Mouse (Mus musculus) limb, embryonic 10.5 days (tissue): ENCODE measurements around the gene Tada2b. TPM values are rescaled to one million over a fixed set of nuclear protein-coding genes. Genes with fewer than 3 reads are reported as not detected.

Experiments
- DNase-seq: peaks from one replicate; pipeline ENCODE4 v3.0.0-alpha.2; 2017; ENCODE audit warnings: low spot score
- H3K27ac ChIP-seq: fragments of 300-500 bp; sonication (generic); 2 replicates; pipeline ENCODE4 v1.5.1; 2016; ENCODE audit warnings: mild to moderate bottlenecking
- H3K27me3 ChIP-seq: fragments of 300-500 bp; sonication (generic); 2 replicates; pipeline ENCODE4 v1.6.1; 2016; ENCODE audit warnings: low read depth, mild to moderate bottlenecking; ENCODE audit not compliant: poor library complexity, severe bottlenecking
- H3K36me3 ChIP-seq: fragments of 300-500 bp; sonication (generic); 2 replicates; pipeline ENCODE4 v1.6.1; 2016; ENCODE audit warnings: mild to moderate bottlenecking, moderate library complexity
- H3K4me1 ChIP-seq: fragments of 300-500 bp; sonication (generic); 2 replicates; pipeline ENCODE4 v1.6.1; 2016
- H3K4me3 ChIP-seq: fragments of 300-500 bp; sonication (generic); 2 replicates; pipeline ENCODE4 v1.5.1; 2016; ENCODE audit warnings: mild to moderate bottlenecking, moderate library complexity
- H3K9me3 ChIP-seq: fragments of 300-500 bp; sonication (generic); replicated peaks from 2 replicates; pipeline ENCODE4 v1.6.1; 2016; ENCODE audit warnings: mild to moderate bottlenecking
- WGBS: fragments of 180-500 bp; shearing (Covaris S2); methylation state at CpG from one replicate; pipeline ENCODE4 v1.1.7; 2016; 5-methylcytosine and 5-hydroxymethylcytosine counted together
- polyA plus RNA-seq: library from polyadenylated mRNA; unstranded; fragments of >200 nt; fragmentation: Nextera tagmentation; extraction: Ambion mirVana; gene quantifications from 2 replicates; pipeline ENCODE4 v1.2.1, GENCODE M21; 2016

The Tada2b gene
- polyA plus RNA-seq, 1 experiment from 2014 or later, result 1.4 TPM

- Histone ChIP-seq H3K27ac (no peak overlapping the region), H3K4me3 (no peak overlapping the region), H3K9me3 (no peaks in the 10 kb centered on the region), H3K27me3 (0 out of 2 replicates have a peak, but pooled peaks cover 3% of the 10 kb centered on the region), H3K4me1 (peaks cover 22% of the 10 kb centered on the region), H3K36me3 (no peaks in the 10 kb centered on the region)
- no peak for DNase-seq
- WGBS, result 74% methylated on average over 10 of the region's 10 CpGs
Observed at GRCm38 (mm10) chr5:36451872-36452389, 32.2 kb downstream of the Tada2b start.

DNA sequence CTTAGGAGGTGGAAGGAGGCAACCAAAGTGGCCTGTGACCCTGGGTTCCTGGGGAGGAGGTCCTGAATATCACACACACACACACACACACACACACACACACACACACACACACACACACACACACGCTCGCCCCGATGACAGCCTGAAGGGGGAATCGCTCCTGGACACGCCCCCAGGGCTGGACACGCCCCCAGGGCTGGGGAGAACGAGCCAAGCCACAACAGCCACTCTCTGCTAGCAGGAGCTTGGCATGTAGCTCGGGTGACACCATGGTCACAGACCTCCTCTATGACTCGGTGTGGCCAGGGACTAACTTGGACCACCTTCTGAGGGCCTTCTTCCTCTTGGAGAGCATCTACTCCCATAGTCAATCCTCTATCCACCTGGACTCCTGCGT is 33.0 kb downstream of the Tada2b start:
- no peak overlapping the region for H3K4me3 ChIP-seq
- H3K36me3 ChIP-seq, result no peaks in the 10 kb centered on the region
- peaks cover 4% of the 10 kb centered on the region for H3K27me3 ChIP-seq
- H3K4me1 ChIP-seq, result peaks cover 22% of the 10 kb centered on the region
- no peaks in the 10 kb centered on the region for H3K9me3 ChIP-seq
- WGBS, result 26% methylated on average over 7 of the region's 10 CpGs
- no peak for DNase-seq
- H3K27ac ChIP-seq, result no peak overlapping the region

DNA sequence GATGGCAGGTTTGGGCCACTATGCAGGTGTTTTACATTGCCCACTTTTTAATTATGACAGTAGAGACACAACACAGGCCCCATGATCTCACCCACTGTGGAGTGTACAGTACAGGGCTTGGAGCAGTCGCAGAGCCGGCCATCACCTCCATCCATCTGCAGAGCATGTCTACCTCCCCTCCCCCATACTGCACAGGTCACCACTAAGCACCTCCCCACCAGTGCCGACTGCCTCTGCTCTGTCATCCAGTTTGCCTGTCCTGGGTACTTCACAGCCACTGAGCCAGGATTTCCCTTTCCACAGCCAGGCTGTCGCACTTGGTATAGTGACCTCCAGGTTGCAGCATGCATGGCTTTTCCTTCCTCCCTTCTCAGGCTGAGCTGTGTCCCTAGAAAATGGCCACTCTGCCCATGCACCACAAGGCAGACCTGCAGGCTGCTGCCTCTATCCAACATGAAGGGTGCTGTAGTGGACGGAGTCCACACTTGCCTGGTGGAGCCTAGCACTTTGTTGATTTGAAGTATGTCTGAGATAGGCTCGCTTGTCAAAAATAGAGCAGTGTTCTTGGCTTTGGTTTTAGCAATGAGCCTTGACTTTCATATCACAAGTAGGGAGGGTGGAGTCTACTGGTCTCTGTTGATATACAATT is 34.3 kb downstream of the Tada2b start:
- no peaks in the 10 kb centered on the region for H3K36me3 ChIP-seq
- no peak for DNase-seq
- peaks cover 14% of the 10 kb centered on the region for H3K27me3 ChIP-seq
- WGBS, result 68% methylated on average over 6 of the region's 6 CpGs
- no peak overlapping the region for H3K27ac ChIP-seq
- H3K4me1 ChIP-seq, result peaks cover 32% of the 10 kb centered on the region
- H3K9me3 ChIP-seq, result no peaks in the 10 kb centered on the region
- no peak overlapping the region for H3K4me3 ChIP-seq

GRCm38 (mm10) chr5:36447872-36448271 is 36.2 kb downstream of the Tada2b start:
- Histone ChIP-seq H3K9me3 (no peaks in the 10 kb centered on the region), H3K4me3 (no peak overlapping the region), H3K4me1 (peaks cover 39% of the 10 kb centered on the region), H3K27me3 (peaks cover 19% of the 10 kb centered on the region), H3K27ac (no peak overlapping the region), H3K36me3 (no peaks in the 10 kb centered on the region)
- no peak for DNase-seq
- WGBS, result 96% methylated on average over 12 of the region's 12 CpGs

GRCm38 (mm10) chr5:36446166-36446890 is 37.8 kb downstream of the Tada2b start:
- H3K4me3 ChIP-seq, result no peak overlapping the region
- peaks cover 37% of the 10 kb centered on the region for H3K4me1 ChIP-seq
- H3K27me3 ChIP-seq, result peaks cover 19% of the 10 kb centered on the region
- no peaks in the 10 kb centered on the region for H3K36me3 ChIP-seq
- no peak overlapping the region for H3K27ac ChIP-seq
- no peak for DNase-seq
- 40% methylated on average over 9 of the region's 9 CpGs for WGBS
- H3K9me3 ChIP-seq, result no peaks in the 10 kb centered on the region

DNA sequence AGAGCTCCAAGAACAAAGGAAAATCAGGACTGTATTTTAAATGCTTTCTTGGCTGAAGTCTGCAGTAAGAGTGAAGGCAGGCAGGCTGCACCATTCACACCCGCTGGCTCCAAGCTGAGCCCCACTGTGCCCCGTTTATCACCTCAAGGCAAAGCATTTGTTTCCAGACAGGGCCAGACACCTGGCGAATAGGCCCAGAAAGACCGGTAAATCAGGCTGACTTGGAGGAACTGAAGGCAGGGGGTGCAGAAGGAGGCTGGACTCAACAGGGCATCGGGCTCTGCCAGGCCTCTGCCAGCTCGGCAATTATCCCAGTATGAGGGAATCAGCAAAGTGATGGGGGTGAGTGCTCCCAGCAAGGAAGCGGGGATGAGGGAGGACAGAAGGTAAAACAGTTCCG is 39.1 kb downstream of the Tada2b start:
- no peak for DNase-seq
- H3K36me3 ChIP-seq, result no peaks in the 10 kb centered on the region
- H3K4me3 ChIP-seq, result no peak overlapping the region
- H3K9me3 ChIP-seq, result no peaks in the 10 kb centered on the region
- H3K4me1 ChIP-seq, result peaks cover 31% of the 10 kb centered on the region
- no peak overlapping the region for H3K27ac ChIP-seq
- H3K27me3 ChIP-seq, result peaks cover 19% of the 10 kb centered on the region
- 22% methylated on average over 8 of the region's 8 CpGs for WGBS

DNA sequence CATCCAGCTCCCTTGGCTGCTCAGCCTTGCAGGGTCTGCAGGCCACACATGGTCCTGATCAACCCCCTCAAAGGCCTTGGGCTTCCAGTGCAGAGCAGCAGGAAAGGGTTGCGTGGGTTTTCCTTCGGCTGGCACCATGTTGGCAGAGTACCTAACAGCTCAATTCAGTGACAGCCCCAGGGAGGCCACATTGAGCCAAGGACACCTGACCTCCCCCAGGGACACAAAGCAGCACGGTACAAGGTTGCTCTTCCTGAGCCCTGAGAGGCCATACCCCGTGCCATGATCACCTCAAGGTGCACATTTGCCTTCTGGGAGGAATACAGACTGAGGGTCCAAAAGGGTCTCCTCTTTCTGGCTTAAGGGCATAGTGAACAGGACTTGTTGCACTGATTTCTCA is 39.5 kb downstream of the Tada2b start:
- no peaks in the 10 kb centered on the region for H3K9me3 ChIP-seq
- WGBS, result 49% methylated on average over 4 of the region's 4 CpGs
- H3K27me3 ChIP-seq, result peaks cover 19% of the 10 kb centered on the region
- no peak overlapping the region for H3K4me3 ChIP-seq
- no peak for DNase-seq
- H3K27ac ChIP-seq, result no peak overlapping the region
- H3K36me3 ChIP-seq, result no peaks in the 10 kb centered on the region
- peaks cover 27% of the 10 kb centered on the region for H3K4me1 ChIP-seq

DNA sequence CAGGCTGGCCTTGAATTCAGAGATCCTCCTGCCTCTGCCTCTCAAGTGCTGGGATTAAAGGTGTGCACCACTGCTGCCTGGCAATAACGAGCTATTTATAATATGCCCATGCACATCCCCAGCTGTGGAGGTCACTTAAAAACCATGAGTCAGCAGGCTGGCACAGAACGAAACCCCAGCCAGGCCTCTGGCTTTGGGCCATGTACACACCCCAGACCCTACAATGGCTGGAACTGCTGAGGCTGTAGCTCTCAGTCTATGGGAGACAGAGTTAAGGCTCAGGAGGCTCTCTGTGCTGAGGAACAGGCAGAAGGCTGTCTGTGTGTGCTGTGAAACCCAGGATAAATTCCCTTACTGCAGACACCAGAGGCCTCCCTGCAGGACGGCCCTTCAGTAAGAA is 43.3 kb downstream of the Tada2b start:
- Histone ChIP-seq H3K9me3 (no peaks in the 10 kb centered on the region), H3K27me3 (peaks cover 14% of the 10 kb centered on the region), H3K36me3 (no peaks in the 10 kb centered on the region), H3K4me3 (no peak overlapping the region), H3K4me1 (peaks cover 14% of the 10 kb centered on the region), H3K27ac (no peak overlapping the region)
- WGBS, result 86% methylated on average over 3 of the region's 3 CpGs
- no peak for DNase-seq

DNA sequence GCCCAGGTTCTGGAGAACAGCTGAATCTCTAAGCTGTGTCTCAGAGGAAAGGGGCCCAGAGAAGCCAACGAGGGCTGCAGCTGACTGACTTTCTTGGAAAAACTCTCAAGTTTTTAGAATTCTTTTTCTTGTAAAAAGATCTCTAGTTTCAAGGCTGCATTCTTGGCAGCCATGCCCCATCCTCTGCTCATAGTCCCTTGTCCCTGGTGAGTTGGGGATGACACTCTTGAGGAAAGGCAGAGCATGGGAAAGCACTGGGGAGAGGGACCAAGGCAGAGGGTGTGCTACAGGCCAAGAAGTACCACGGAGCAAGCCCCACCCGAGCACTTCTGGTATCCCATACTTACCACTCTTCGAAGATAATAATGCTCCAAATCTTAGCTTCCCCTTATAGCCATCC is 47.2 kb downstream of the Tada2b start:
- Histone ChIP-seq H3K27ac (no peak overlapping the region), H3K4me1 (no peaks in the 10 kb centered on the region), H3K4me3 (no peak overlapping the region), H3K9me3 (no peaks in the 10 kb centered on the region), H3K36me3 (no peaks in the 10 kb centered on the region), H3K27me3 (no peaks in the 10 kb centered on the region)
- WGBS, result 80% methylated on average over 4 of the region's 4 CpGs
- DNase-seq, result no peak

- Histone ChIP-seq H3K9me3 (no peaks in the 10 kb centered on the region), H3K36me3 (no peaks in the 10 kb centered on the region), H3K4me1 (peaks cover 5% of the 10 kb centered on the region), H3K4me3 (no peak overlapping the region), H3K27ac (no peak overlapping the region), H3K27me3 (no peaks in the 10 kb centered on the region)
- 77% methylated on average over 9 of the region's 9 CpGs for WGBS
- DNase-seq, result no peak
Observed at GRCm38 (mm10) chr5:36434398-36434967, 49.6 kb downstream of the Tada2b start.

GRCm38 (mm10) chr5:36431711-36432110 is 52.4 kb downstream of the Tada2b start:
- H3K36me3 ChIP-seq, result no peaks in the 10 kb centered on the region
- no peaks in the 10 kb centered on the region for H3K9me3 ChIP-seq
- no peak overlapping the region for H3K4me3 ChIP-seq
- peak; percentile 43 for DNase-seq
- H3K4me1 ChIP-seq, result peaks cover 21% of the 10 kb centered on the region
- H3K27ac ChIP-seq, result no peak overlapping the region
- whole genome bisulfite sequencing, result 51% methylated on average over 2 of the region's 2 CpGs
- H3K27me3 ChIP-seq, result peaks cover 3% of the 10 kb centered on the region; the same call in 1 of the 2 replicates

GRCm38 (mm10) chr5:36429551-36429950 is 54.5 kb downstream of the Tada2b start:
- Histone ChIP-seq H3K36me3 (no peaks in the 10 kb centered on the region), H3K27me3 (peaks cover 3% of the 10 kb centered on the region; the same call in 1 of the 2 replicates), H3K4me1 (peaks cover 21% of the 10 kb centered on the region), H3K9me3 (no peaks in the 10 kb centered on the region), H3K27ac (no peak overlapping the region), H3K4me3 (no peak overlapping the region)
- no peak for DNase-seq
- WGBS, result 97% methylated on average over 3 of the region's 3 CpGs

DNA sequence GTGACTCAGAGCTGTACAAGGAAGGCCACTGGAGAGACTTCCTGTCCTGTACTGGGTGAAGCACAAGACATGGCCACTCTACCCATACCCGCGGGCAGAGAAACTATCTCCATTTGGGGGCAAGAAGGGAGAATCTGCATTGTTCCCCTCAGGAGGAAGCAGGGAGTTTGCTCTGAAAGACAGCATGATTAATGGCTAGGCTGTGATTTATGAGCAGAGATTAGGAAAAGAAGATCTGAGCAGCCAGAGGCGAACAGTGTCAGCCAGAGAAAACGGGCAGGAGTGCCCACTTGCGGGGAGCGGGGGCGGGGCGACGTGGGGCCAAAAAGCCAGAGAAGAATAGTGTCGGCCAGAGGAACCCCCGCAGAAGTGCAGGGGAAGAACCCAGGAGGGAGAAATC is 56.3 kb downstream of the Tada2b start:
- H3K27me3 ChIP-seq, result peaks cover 3% of the 10 kb centered on the region; the same call in 1 of the 2 replicates
- H3K27ac ChIP-seq, result no peak overlapping the region
- no peaks in the 10 kb centered on the region for H3K36me3 ChIP-seq
- no peak for DNase-seq
- no peak overlapping the region for H3K4me3 ChIP-seq
- WGBS, result 37% methylated on average over 11 of the region's 11 CpGs
- peaks cover 21% of the 10 kb centered on the region for H3K4me1 ChIP-seq
- H3K9me3 ChIP-seq, result no peaks in the 10 kb centered on the region
